Mouse (Mus musculus): ENCODE measurements at regions not wholly inside any gene's neighbourhood (a gene's known extent, or its start where the extent isn't known, plus 50 kb on each side); places are given as distances from the start of the nearest gene placed in this dataset.

DNA sequence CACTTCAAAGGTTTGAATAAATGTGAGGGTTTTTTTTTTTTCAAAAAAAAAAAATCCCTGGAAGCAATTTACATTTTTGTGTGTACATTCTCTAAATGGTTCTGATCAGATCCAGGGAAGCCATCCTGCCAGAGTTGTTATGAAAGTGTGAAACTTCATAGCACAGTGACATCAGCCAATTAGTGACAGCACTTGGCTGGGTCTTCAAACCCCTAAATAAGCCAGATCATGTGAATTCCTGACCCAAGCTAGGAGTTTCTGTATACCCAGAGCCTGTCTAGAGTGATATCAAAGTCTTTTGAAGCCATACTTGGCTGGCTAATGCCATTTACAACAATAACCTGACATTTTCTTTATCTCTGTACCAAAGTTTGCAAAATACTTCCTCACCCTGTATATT lies 151.6 kb upstream of the Kirrel3 start:
- H3K27me3 ChIP-seq, result no peaks in the 10 kb centered on the region
- H3K4me2 ChIP-seq, result no peak overlapping the region
- H3K36me3 ChIP-seq, result no peaks in the 10 kb centered on the region
- no peak for ATAC-seq (ENCODE audit: borderline replicate concordance, extremely low read depth, low FRiP score, low TSS enrichment)
- H3K4me1 ChIP-seq, result no peaks in the 10 kb centered on the region
- no peaks in the 10 kb centered on the region for H3K9me3 ChIP-seq
- no peak overlapping the region for H3K27ac ChIP-seq
- H3K4me3 ChIP-seq, result no peak overlapping the region
- H3K9ac ChIP-seq, result no peak overlapping the region

GRCm38 (mm10) chr9:34334555-34335468 lies 150.9 kb upstream of the Kirrel3 start:
- no peaks in the 10 kb centered on the region for H3K27me3 ChIP-seq
- H3K9ac ChIP-seq, result no peak overlapping the region
- no peaks in the 10 kb centered on the region for H3K9me3 ChIP-seq
- WGBS, result 72% methylated on average over 7 of the region's 7 CpGs
- H3K36me3 ChIP-seq, result no peaks in the 10 kb centered on the region
- no peak for ATAC-seq (ENCODE audit: borderline replicate concordance, extremely low read depth, low FRiP score, low TSS enrichment)
- H3K4me2 ChIP-seq, result no peak overlapping the region
- no peak overlapping the region for H3K4me3 ChIP-seq
- no peaks in the 10 kb centered on the region for H3K4me1 ChIP-seq
- no peak overlapping the region for H3K27ac ChIP-seq

- Histone ChIP-seq H3K27me3 (no peaks in the 10 kb centered on the region), H3K36me3 (no peaks in the 10 kb centered on the region), H3K4me2 (no peak overlapping the region), H3K4me3 (no peak overlapping the region), H3K27ac (no peak overlapping the region), H3K9me3 (no peaks in the 10 kb centered on the region), H3K4me1 (no peaks in the 10 kb centered on the region), H3K9ac (no peak overlapping the region)
- ATAC-seq (ENCODE audit: borderline replicate concordance, extremely low read depth, low FRiP score, low TSS enrichment), result no peak
- WGBS, result 57% methylated on average over 2 of the region's 2 CpGs
Observed at GRCm38 (mm10) chr9:34348442-34348841, 137.3 kb upstream of the Kirrel3 start.

GRCm38 (mm10) chr9:34349997-34350396 lies 135.7 kb upstream of the Kirrel3 start:
- no peaks in the 10 kb centered on the region for H3K4me1 ChIP-seq
- no peaks in the 10 kb centered on the region for H3K9me3 ChIP-seq
- H3K4me3 ChIP-seq, result no peak overlapping the region
- no peak overlapping the region for H3K4me2 ChIP-seq
- H3K9ac ChIP-seq, result no peak overlapping the region
- H3K36me3 ChIP-seq, result no peaks in the 10 kb centered on the region
- no peak overlapping the region for H3K27ac ChIP-seq
- 47% methylated on average over 3 of the region's 3 CpGs for WGBS
- ATAC-seq (ENCODE audit: borderline replicate concordance, extremely low read depth, low FRiP score, low TSS enrichment), result 0 out of 2 replicates have a peak, but pooled peaks have one; percentile 52
- no peaks in the 10 kb centered on the region for H3K27me3 ChIP-seq

DNA sequence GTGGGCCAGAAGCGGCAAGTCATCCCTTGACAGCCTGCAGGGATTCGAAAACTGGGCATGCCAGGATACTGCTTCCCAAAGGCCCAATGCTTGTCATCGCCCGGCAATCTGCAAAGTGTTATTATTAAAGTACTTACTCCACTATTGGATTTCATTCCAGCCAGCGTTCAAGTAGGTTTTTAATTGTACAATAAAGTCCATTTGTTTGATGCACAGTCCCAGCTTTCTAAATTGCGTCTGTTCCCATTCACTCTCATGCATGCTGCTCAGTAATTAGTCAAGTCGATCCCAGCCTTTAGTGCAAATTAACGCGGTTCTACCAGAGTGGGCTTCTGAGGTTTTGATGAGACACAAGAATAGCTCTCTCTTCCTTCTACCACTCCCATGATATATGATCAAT lies 131.9 kb upstream of the Kirrel3 start:
- no peaks in the 10 kb centered on the region for H3K9me3 ChIP-seq
- no peaks in the 10 kb centered on the region for H3K4me1 ChIP-seq
- ATAC-seq (ENCODE audit: borderline replicate concordance, extremely low read depth, low FRiP score, low TSS enrichment), result no peak
- 81% methylated on average over 9 of the region's 9 CpGs for WGBS
- no peaks in the 10 kb centered on the region for H3K36me3 ChIP-seq
- H3K4me2 ChIP-seq, result no peak overlapping the region
- no peaks in the 10 kb centered on the region for H3K27me3 ChIP-seq
- H3K4me3 ChIP-seq, result no peak overlapping the region
- H3K9ac ChIP-seq, result no peak overlapping the region
- no peak overlapping the region for H3K27ac ChIP-seq

GRCm38 (mm10) chr9:34354723-34355316 lies 130.9 kb upstream of the Kirrel3 start:
- 67% methylated on average over 6 of the region's 6 CpGs for WGBS
- H3K36me3 ChIP-seq, result no peaks in the 10 kb centered on the region
- no peak for ATAC-seq (ENCODE audit: borderline replicate concordance, extremely low read depth, low FRiP score, low TSS enrichment)

DNA sequence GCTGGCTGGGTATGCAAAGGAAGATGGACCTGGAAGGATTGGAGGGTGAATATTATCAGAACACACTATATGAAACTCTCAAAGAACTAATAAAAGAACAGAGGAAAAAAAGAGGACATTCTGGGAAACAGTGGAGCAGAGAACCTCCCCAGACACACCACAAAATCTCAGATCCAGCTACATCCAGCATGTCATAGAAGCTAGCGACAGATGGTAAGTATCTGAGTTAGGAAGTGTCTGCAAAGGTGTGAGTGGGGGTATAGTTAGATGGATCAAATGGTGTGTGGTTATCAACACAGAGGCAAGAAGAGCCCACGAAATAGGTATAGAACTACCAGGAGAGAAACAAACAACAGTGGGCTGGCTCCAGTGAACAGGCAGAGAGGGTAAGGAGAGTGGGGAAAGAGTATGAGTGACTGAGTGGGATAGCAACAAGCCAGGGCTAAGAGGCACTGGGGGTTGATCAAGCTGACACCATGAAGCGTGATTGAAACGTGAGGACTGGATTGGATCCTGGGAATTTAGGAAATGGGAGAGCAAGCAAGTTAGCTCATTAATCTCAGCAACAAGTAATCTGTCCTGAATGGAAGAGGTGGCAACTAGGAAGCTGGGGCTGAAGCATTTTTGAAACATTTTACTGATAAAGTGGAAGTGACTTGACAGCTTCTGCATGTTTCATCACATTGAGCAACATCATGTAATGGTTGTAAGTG lies 114.9 kb upstream of the Kirrel3 start:
- ATAC-seq (ENCODE audit: borderline replicate concordance, extremely low read depth, low FRiP score, low TSS enrichment), result no peak
- no peaks in the 10 kb centered on the region for H3K27me3 ChIP-seq

More at GRCm38 (mm10) chr9:34354723-34355316, 130.9 kb upstream of the Kirrel3 start:
- no peak overlapping the region for H3K4me2 ChIP-seq
- H3K4me3 ChIP-seq, result no peak overlapping the region
- no peak overlapping the region for H3K27ac ChIP-seq
- H3K27me3 ChIP-seq, result no peaks in the 10 kb centered on the region
- H3K9me3 ChIP-seq, result no peaks in the 10 kb centered on the region
- H3K9ac ChIP-seq, result no peak overlapping the region
- H3K4me1 ChIP-seq, result no peaks in the 10 kb centered on the region

DNA sequence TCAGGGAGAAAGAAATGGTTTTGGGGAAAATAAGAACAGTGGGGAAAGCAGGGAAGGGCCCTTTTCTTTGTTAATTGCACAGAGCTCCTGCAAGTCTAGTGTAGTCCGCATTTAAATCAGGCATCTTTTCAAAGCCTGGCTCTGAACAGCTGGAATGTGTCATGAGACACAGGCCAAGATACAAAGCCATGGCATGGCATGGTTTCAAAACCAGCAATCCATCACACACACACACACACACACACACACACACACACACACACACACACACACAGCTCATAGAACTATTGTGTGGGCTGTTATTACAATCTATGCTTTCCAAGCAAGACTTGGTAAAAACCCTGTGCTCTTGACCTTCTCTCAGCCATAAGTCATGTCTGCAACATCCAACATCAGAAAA lies 110.5 kb upstream of the Kirrel3 start:
- Histone ChIP-seq H3K27me3 (no peaks in the 10 kb centered on the region), H3K4me1 (peaks cover 3% of the 10 kb centered on the region; the same call in 1 of the 2 replicates), H3K4me3 (no peak overlapping the region), H3K27ac (no peak overlapping the region), H3K9me3 (no peaks in the 10 kb centered on the region), H3K4me2 (no peak overlapping the region), H3K9ac (no peak overlapping the region), H3K36me3 (no peaks in the 10 kb centered on the region)
- 38% methylated on average over 1 of the region's 1 CpGs for whole genome bisulfite sequencing
- peak; percentile 65; the same call in 1 of the 2 replicates for ATAC-seq (ENCODE audit: borderline replicate concordance, extremely low read depth, low FRiP score, low TSS enrichment)

More for the DNA sequence above, 114.9 kb upstream of the Kirrel3 start:
- H3K36me3 ChIP-seq, result no peaks in the 10 kb centered on the region
- H3K4me3 ChIP-seq, result no peak overlapping the region
- WGBS, result 50% methylated on average over 4 of the region's 4 CpGs
- H3K27ac ChIP-seq, result no peak overlapping the region
- peaks cover 3% of the 10 kb centered on the region; the same call in 1 of the 2 replicates for H3K4me1 ChIP-seq
- no peak overlapping the region for H3K4me2 ChIP-seq
- H3K9ac ChIP-seq, result no peak overlapping the region
- H3K9me3 ChIP-seq, result no peaks in the 10 kb centered on the region

DNA sequence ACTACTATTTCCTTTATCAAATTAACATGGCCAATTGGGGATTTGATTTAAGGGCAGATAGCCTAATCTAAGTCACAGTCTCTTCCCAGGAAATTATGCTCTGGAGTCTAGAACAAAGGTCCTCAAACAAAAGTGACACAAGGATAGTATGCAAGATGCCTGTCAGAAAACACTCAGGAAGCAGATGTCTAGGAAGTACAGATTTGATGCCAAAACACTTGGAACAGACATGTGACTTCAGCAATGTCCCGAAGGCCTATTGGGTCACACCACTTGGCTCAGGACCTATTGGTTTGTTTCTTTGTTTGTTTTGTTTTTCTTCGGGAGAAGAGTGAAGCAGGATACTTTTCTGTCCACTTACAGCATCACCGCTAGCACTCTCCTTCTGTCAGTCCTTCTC lies 105.7 kb upstream of the Kirrel3 start:
- H3K27ac ChIP-seq, result no peak overlapping the region
- no peak for ATAC-seq (ENCODE audit: borderline replicate concordance, extremely low read depth, low FRiP score, low TSS enrichment)
- no peaks in the 10 kb centered on the region for H3K9me3 ChIP-seq
- no peak overlapping the region for H3K4me2 ChIP-seq
- H3K4me3 ChIP-seq, result no peak overlapping the region
- no peak overlapping the region for H3K9ac ChIP-seq
- H3K27me3 ChIP-seq, result no peaks in the 10 kb centered on the region
- WGBS, result 53% methylated on average over 3 of the region's 3 CpGs
- H3K36me3 ChIP-seq, result no peaks in the 10 kb centered on the region
- H3K4me1 ChIP-seq, result peaks cover 3% of the 10 kb centered on the region; the same call in 1 of the 2 replicates

DNA sequence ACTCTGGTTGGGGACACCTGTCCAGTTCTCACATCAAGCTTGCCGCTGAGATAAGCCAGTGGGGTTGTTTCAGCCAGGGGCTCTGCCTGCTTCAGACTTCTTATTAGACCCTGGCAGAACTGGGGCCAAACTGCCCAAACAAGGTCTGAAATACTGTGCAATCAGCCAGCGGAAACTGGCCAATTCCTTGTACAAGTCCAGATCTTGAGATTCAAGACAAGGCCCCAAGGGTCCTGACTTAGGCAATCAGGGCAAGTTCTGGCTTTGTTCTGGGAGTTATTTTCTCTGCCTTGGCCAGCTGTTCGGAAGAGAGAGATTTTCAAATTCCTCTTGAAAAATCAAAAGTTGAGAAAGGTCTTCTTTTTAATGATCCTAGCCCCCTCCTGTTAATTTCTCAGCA lies 104.1 kb upstream of the Kirrel3 start:
- no peak for ATAC-seq (ENCODE audit: borderline replicate concordance, extremely low read depth, low FRiP score, low TSS enrichment)
- 73% methylated on average over 3 of the region's 3 CpGs for WGBS
- Histone ChIP-seq H3K4me2 (no peak overlapping the region), H3K27me3 (no peaks in the 10 kb centered on the region), H3K27ac (no peak overlapping the region), H3K4me3 (no peak overlapping the region), H3K9ac (no peak overlapping the region), H3K9me3 (no peaks in the 10 kb centered on the region), H3K4me1 (no peaks in the 10 kb centered on the region), H3K36me3 (no peaks in the 10 kb centered on the region)

- Histone ChIP-seq H3K4me1 (no peaks in the 10 kb centered on the region), H3K4me3 (no peak overlapping the region), H3K27ac (no peak overlapping the region), H3K4me2 (no peak overlapping the region), H3K9ac (no peak overlapping the region), H3K36me3 (no peaks in the 10 kb centered on the region), H3K9me3 (no peaks in the 10 kb centered on the region), H3K27me3 (no peaks in the 10 kb centered on the region)
- WGBS, result 64% methylated on average over 1 of the region's 1 CpGs
- ATAC-seq (ENCODE audit: borderline replicate concordance, extremely low read depth, low FRiP score, low TSS enrichment), result no peak
Observed at GRCm38 (mm10) chr9:34382208-34382607, 103.5 kb upstream of the Kirrel3 start.

DNA sequence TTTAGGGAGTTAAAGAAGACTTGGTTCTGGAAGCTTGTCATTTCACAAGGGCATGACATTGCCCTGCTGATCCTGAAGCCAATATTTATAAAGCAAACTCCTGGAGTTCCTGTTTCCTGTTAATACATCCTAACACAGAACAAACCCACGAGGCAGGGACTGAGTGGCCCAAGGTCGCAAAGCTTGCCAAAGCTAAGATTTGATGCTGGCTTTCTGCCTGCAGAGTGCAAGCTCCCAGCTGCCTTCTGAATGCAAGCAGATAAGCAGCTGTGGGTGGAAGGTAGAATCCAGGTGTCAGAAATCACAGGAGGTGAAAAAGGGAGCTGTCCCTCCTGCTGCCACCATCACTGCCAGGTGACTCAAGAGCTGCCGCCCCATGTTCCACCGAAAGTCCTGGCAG lies 99.6 kb upstream of the Kirrel3 start:
- Histone ChIP-seq H3K27me3 (no peaks in the 10 kb centered on the region), H3K4me3 (no peak overlapping the region), H3K9me3 (no peaks in the 10 kb centered on the region), H3K9ac (no peak overlapping the region), H3K27ac (no peak overlapping the region), H3K4me2 (no peak overlapping the region), H3K4me1 (no peaks in the 10 kb centered on the region), H3K36me3 (no peaks in the 10 kb centered on the region)
- 40% methylated on average over 4 of the region's 4 CpGs for WGBS
- ATAC-seq (ENCODE audit: borderline replicate concordance, extremely low read depth, low FRiP score, low TSS enrichment), result no peak
